Mouse (Mus musculus) telencephalon, adult 2 months (tissue): Measurements from ENCODE around the gene Mpv17.

Source experiments
- DNase-seq: peaks from one replicate; pipeline ENCODE4 v3.0.0-alpha.2; 2011; ENCODE audit warnings: low read depth, low spot score

Gene Mpv17

GRCm38 (mm10) chr5:31183678-31184077 lies 29.6 kb upstream of the Mpv17 start:
- DNase-seq = no peak

GRCm38 (mm10) chr5:31181183-31181770 lies 27.2 kb upstream of the Mpv17 start:
- DNase-seq = no peak

GRCm38 (mm10) chr5:31179766-31180630 lies 25.9 kb upstream of the Mpv17 start, which contains the start of the genes Gm29609 and Gtf3c2:
Gene Gm29609 (minus strand): TSS chr5:31179911.
Gene Gtf3c2 (minus strand): TSS chr5:31180144.
- DNase-seq = peak; percentile 98

GRCm38 (mm10) chr5:31179301-31179765 lies 25.3 kb upstream of the Mpv17 start:
- DNase-seq = no peak

- no peak for DNase-seq
Observed at GRCm38 (mm10) chr5:31168630-31169029, 14.6 kb upstream of the Mpv17 start.

GRCm38 (mm10) chr5:31164878-31165277 lies 10.8 kb upstream of the Mpv17 start:
- DNase-seq = no peak

GRCm38 (mm10) chr5:31162462-31162861 lies 8.4 kb upstream of the Mpv17 start:
- DNase-seq = no peak

GRCm38 (mm10) chr5:31153516-31154151 lies 417 bp downstream of the Mpv17 start:
- DNase-seq = no peak

GRCm38 (mm10) chr5:31151746-31152145 lies 2.3 kb downstream of the Mpv17 start:
- no peak for DNase-seq

- no peak for DNase-seq
Observed at GRCm38 (mm10) chr5:31149781-31150180, 4.3 kb downstream of the Mpv17 start.

GRCm38 (mm10) chr5:31138968-31139425 lies 15.1 kb downstream of the Mpv17 start:
- DNase-seq = no peak

GRCm38 (mm10) chr5:31138241-31138967 lies 15.6 kb downstream of the Mpv17 start, which contains the start of gene Ucn:
Gene Ucn (minus strand): TSS chr5:31138829.
- DNase-seq = no peak

- DNase-seq = no peak
Observed at GRCm38 (mm10) chr5:31137658-31138057, 16.4 kb downstream of the Mpv17 start.

GRCm38 (mm10) chr5:31136730-31137424 lies 17.2 kb downstream of the Mpv17 start:
- DNase-seq = no peak

GRCm38 (mm10) chr5:31126050-31126449 lies 28.0 kb downstream of the Mpv17 start:
- DNase-seq = no peak

GRCm38 (mm10) chr5:31123481-31123880 lies 30.6 kb downstream of the Mpv17 start:
- DNase-seq = no peak

GRCm38 (mm10) chr5:31121111-31121510 lies 32.9 kb downstream of the Mpv17 start:
- peak; percentile 80 for DNase-seq

GRCm38 (mm10) chr5:31116912-31117311 lies 37.1 kb downstream of the Mpv17 start:
- DNase-seq = no peak

GRCm38 (mm10) chr5:31116354-31116753 lies 37.7 kb downstream of the Mpv17 start, which contains the start of gene Trim54:
Gene Trim54 (plus strand): TSS chr5:31116712.
- no peak for DNase-seq

- DNase-seq = no peak
Observed at GRCm38 (mm10) chr5:31110781-31111180, 43.3 kb downstream of the Mpv17 start.

GRCm38 (mm10) chr5:31108000-31108490 lies 46.0 kb downstream of the Mpv17 start, which contains the start of gene Slc30a3:
Gene Slc30a3 (minus strand): TSS chr5:31108237.
- DNase-seq = no peak
